Mouse (Mus musculus) liver, postnatal 0 days (tissue): ENCODE data around the gene Sdk1.

Experiments used
- CTCF ChIP-seq: sonication (generic); IDR thresholded peaks from 2 replicates; pipeline ENCODE4 v1.5.1; 2016; ENCODE audit warnings: antibody characterized with exemption, low read depth
- EP300 ChIP-seq: IDR thresholded peaks from 2 replicates; pipeline ENCODE4 v1.6.1; 2016; ENCODE audit warnings: antibody characterized with exemption, low read depth, mild to moderate bottlenecking

- TF ChIP-seq EP300, result no peak
- no peak for TF ChIP-seq CTCF
Measured at GRCm38 (mm10) chr5:141561989-141562560, 320.8 kb downstream of the Sdk1 start.
